Mouse (Mus musculus) frontal cortex, postnatal 25 days (tissue): ENCODE data around the gene Aig1.

Experiments used
- DNase-seq, 2 experiments: peaks; one replicate each; pipeline ENCODE4 v3.0.0; 2022; ENCODE audit warnings: low spot score in 2 of 2

Aig1 gene

DNA sequence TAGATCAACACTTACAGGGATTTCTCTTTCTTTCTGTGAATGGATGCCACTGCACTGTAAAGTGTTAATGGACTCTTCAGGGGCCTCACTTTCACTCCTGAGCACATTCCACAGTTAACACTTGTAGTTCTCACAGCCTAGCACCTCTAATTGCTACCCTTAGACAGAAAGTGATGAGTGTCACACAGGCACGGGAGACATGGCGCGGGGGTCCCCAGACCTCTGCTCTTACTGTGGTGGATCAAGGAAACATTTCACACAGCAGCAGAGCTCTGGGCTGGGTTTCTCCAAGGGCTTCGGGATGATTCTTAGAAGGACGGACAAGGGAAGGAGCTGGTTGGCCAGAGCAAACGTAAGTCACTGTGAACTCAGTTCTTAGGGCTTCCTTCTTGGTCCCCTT is 166.1 kb downstream of the Aig1 start:
- DNase-seq, result no peak

DNA sequence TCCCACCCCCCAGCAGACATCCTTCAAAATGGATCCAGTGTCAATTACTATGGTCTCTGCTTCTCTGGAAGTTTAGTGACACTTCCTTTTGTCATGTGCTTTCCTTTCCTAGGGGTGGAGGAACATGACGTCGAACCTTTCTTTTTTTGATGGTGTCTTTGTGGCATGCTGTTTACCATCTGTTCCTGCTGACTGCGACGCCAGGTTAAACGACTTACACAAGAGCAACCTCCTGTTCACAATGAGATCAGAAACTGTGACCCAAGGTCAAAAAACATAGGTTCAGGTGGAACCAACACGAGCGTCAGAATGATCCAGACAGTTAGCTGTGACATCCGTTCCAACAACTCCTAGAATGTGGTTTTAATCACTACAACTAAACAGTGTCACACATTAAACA is 166.7 kb downstream of the Aig1 start:
- DNase-seq, result no peak

GRCm38 (mm10) chr10:13696326-13696725 is 172.5 kb downstream of the Aig1 start:
- DNase-seq, result no peak

DNA sequence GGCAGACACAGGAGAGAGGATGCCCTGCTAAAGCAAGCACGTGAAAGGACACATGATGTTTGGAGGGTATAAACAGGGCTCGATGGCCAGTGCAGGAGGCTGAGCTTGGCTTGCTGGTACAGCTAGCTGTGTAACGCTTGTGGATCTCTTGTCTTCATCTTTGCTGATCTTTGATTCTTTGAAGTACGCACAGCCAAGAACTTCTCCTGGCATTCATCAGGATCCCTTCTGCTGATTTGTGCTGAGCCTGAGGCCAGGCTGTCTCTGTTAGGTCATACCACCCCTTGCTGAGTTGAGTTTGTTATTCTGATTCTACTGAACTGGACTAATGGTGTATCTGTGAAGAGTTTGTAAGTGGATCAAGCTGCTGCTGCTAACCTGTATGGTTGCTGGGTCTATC is 175.5 kb downstream of the Aig1 start:
- no peak for DNase-seq

GRCm38 (mm10) chr10:13690773-13691172 is 178.0 kb downstream of the Aig1 start:
- no peak for DNase-seq

DNA sequence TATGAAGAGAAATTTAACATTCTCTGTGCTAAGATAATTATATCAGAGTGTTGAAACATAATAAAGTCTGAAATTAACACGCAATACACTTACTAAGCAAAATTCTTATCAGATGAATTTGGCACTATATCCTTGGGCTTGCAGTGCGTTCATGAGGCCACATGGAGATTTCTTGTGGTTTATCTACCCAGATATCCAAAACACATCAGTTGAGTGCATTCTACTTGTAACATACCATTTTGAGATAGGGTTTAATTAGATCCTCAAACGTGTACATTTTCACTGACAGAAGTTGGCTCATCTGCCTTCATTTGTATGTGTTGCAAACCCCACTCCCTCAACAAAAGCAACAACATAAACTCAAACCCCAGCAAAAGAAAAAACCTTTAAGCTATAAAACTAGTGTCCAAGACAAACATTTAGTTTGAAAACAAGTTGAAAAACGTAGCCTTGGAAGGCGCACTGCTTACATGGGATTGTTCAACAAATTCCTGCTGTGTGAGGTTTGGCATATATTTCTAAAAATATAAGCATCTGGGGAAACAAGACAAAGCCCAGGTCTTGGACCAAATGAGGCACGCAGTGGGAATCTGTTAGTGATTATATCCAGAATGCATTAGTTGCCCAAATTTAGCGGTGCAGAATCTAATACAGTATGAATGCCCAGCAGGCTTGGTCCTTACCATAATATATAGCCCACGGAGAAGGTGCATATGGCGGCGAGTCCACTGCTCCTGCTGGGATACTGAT is 178.8 kb downstream of the Aig1 start:
- no peak for DNase-seq

DNA sequence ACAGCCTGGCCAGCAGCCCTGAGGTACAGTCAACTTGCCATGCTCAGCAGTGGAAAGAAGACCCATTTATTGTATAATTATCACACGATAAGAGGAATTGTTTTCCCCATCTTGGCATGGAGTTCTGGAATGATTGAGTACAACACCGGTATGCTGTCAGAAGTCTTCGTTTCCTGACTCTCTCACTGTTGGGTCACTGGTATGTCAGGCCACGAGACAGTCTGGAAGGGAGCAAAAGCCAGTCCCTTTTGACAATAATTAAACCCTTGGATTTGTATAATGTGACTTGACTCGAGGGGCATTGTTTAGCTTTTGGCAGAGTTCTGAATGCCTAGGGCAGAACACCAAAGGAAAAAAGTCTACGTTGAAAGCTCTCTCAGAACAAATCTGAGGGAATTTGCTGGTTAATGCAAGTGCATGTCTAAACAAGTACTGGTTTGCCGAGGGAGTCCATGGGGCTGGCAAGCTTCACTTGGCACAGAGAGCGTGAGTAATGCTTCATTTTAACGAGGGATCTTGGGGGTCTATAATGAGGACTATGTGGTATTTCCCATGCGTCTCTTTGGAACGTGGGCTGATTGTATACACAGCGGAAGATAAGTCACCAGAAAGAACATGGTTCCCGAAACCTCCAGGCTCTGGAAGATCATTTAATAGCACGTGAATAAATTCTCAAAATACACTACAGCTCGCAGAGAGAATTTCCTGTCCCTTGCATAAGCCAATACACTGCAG is 180.2 kb downstream of the Aig1 start:
- no peak for DNase-seq

- no peak for DNase-seq
Measured at GRCm38 (mm10) chr10:13687182-13687810, 181.5 kb downstream of the Aig1 start.

GRCm38 (mm10) chr10:13686127-13686526 is 182.7 kb downstream of the Aig1 start:
- DNase-seq, result no peak

- no peak for DNase-seq
Measured at GRCm38 (mm10) chr10:13685366-13685765, 183.4 kb downstream of the Aig1 start.

GRCm38 (mm10) chr10:13684452-13684851 is 184.3 kb downstream of the Aig1 start:
- no peak for DNase-seq

- no peak for DNase-seq
Measured at GRCm38 (mm10) chr10:13682565-13682964, 186.2 kb downstream of the Aig1 start.

DNA sequence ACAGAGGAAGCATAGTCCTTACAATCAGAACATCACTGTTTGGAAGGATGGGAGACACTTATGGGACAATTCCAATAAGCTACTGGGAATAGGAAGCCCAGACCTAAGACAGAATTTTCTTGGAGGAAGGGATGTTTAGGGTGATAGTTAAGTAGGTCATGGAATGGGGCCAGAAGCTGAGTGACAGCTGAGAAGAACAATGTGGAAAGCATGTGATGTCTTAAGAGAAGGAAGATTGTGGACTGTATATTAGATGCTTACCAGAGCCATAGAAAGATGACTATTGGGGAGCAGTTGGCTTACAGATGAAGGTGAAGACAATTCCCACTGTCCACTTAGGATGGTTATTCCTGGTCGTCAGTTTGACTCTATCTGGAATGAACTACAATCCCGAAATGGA is 191.3 kb downstream of the Aig1 start:
- DNase-seq, result no peak

- DNase-seq, result no peak
Measured at GRCm38 (mm10) chr10:13675033-13675379, 193.8 kb downstream of the Aig1 start.

DNA sequence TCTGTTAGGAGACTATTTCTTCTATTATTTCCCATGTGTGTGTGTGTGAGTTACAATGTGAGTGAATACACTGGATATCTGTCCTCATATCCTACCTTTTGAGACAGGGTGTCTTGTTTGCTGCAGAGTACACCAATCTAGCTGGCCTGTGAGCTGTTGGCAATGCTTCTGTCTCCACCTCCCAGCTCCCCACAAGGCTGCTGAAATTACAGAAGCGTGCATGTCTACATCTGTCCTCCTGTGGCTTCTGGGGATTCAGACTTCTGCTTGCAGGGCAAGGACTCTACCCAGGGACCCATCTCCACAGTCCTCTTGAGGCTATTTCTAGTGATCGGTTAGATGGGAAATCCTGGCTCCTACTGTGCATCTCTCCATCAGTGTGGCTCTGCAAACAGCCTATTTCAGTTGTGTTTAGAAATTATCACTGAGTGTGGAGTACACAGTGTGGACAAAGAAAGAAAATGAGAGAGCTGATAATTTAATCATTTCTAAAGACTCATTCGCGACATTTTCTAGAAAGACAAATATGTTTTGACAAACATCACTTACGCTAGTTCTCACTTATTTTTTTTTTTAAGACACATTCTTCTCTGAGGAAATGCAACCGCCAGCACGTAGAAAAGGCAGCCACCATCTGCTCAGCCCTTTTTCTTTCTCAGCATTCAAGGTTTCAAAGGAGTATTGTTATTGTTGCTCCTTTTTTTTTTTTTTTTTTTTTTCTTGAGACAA is 194.3 kb downstream of the Aig1 start:
- no peak for DNase-seq

GRCm38 (mm10) chr10:13667166-13667696 is 201.5 kb downstream of the Aig1 start:
- DNase-seq, result no peak

- no peak for DNase-seq
Measured at GRCm38 (mm10) chr10:13663476-13663875, 205.3 kb downstream of the Aig1 start.

DNA sequence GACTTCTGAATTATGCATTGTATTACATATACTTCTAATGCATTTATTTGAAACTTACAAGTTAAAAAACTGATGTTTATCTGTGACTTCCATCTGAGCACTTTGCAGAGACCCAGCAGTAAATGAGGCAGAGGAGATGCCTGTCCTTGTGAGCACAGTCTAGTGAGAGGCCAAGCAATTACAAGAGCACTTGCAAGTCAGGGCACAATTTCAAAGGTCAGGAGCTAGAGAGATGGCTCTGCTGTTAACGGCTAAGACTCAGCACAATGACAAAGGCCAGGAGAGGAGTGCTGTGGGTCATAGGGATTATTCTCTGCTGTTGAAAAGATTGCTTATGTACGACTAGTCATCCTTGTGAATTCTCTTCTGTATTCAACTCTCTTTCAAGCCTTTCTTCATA is 209.0 kb downstream of the Aig1 start:
- no peak for DNase-seq

DNA sequence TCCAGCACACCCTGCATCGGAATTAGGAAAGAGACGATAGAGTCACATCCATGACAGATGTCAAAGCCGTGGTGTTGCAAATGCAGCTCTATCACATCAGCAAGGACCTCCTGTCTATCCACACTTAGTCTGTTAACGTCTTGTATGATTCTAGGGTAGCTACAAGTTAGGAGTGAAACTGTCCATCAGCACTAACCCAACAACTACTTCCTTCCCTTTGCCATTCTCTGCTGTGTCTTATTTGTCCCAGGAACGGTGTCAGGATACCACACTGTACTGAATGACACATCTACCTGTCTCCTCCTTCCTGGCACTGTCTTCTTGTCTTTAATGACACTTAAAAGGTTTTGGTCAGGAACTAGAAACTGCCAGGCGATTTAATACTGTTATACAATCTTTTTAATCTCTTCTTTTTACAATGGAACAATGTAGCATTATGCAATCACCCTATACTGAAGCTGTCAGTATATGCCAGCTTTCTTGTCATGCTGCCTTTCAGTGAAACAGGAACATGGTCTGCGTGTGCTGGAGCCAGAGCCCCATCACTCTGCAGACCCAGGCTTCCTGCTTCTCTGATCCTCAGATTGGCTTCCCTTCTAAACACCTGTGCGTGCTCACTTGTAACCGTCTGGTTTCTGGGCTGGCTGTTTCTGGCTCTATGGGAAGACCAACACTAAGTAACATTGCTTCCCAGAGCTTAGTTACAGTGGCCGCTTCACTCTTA is 214.9 kb downstream of the Aig1 start:
- no peak for DNase-seq

DNA sequence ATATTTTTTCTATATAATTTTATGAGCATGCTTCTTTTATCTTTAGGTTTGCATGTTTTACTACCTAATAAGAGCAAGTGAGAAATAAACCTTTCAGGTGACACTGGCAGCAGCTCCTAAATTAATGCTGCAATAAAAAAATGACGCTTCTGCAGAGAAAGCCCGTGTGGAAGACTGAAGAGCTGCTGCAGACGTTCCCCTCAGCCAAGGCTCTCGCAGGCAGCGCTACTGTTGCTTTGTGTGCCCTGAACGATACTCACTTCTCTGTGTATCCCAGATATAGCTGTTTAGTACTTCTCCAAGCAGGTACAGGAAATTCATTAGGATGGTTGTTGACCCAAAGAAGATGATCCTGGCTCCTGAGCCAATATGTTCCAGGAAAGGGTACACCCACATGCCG is 215.5 kb downstream of the Aig1 start:
- no peak for DNase-seq

GRCm38 (mm10) chr10:13652061-13652460 is 216.7 kb downstream of the Aig1 start:
- no peak for DNase-seq
